Mouse (Mus musculus): ENCODE results near the gene Clec2e.

DNA sequence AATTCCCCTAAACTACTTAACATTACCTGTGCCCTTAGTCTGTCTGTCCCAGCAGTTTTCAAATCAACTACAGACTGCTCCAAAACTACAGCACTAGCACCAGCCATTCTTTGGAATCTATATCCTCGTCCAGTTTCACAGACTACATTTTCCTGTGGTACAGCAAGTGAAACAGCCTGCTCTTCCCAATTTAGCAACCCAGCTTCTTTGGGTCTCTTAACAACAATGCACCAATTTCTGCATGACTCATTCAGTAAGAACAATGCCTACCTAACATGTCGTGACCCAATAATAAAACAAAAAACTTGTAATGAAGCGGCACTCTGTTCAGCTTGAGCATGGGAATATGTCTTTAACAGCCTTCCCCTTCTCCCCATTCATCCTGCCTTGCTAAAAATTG lies 35.3 kb downstream of the Clec2e start:
- TF ChIP-seq CTCF (conservative IDR thresholded peaks at IDR 0.05; ENCODE audit: low read length): no peak
- TF ChIP-seq NANOG (IDR thresholded peaks at IDR 0.05; ENCODE audit: borderline replicate concordance, low read length): no peak

Measured in E14TG2a.4 (cell line).